Mouse (Mus musculus): ENCODE measurements around the gene Teddm2. TPM values are rescaled to one million over a fixed set of nuclear protein-coding genes. Genes with fewer than 3 reads are reported as not detected.

The Teddm2 gene
- total RNA-seq (2023) = 1.6 TPM

GRCm38 (mm10) chr1:153899731-153900380 lies at the start of gene Teddm2, which contains the start of gene Glul:
Teddm2 (minus strand) TSS chr1:153900228.
Glul (plus strand) TSS chr1:153899944.

GRCm38 (mm10) chr1:153891442-153891841 lies 8.6 kb downstream of the Teddm2 start, which contains the start of gene Teddm1a:
Teddm1a (plus strand) TSS chr1:153891742.

GRCm38 (mm10) chr1:153874045-153874444 lies 26.0 kb downstream of the Teddm2 start, which contains the start of gene Teddm1b:
Teddm1b (plus strand) TSS chr1:153874345.

GRCm38 (mm10) chr1:153844042-153844441 lies 56.0 kb downstream of the Teddm2 start, which contains the start of gene Rgsl1:
Rgsl1 (minus strand) TSS chr1:153844142.

Other genes with a start within 250 kb of the Teddm2 start
- gene Rgs8, start 247.2 kb downstream of the Teddm2 start, total RNA-seq (2023) = not detected
- gene Rgs16, start 159.9 kb downstream of the Teddm2 start, total RNA-seq (2023) = 10.1 TPM
- gene Rnasel, start 150.8 kb downstream of the Teddm2 start, total RNA-seq (2023) = 27.2 TPM
- not detected for gene Rgsl1, start 56.1 kb downstream of the Teddm2 start, total RNA-seq (2023)
- gene Teddm1b, start 25.9 kb downstream of the Teddm2 start, total RNA-seq (2023) = not detected
- not detected for gene Teddm1a, start 8.5 kb downstream of the Teddm2 start, total RNA-seq (2023)
- 109 TPM for gene Glul, start 284 bp downstream of the Teddm2 start, total RNA-seq (2023)